Mouse (Mus musculus): ENCODE results near the gene Abhd17a.

Gene Abhd17a

DNA sequence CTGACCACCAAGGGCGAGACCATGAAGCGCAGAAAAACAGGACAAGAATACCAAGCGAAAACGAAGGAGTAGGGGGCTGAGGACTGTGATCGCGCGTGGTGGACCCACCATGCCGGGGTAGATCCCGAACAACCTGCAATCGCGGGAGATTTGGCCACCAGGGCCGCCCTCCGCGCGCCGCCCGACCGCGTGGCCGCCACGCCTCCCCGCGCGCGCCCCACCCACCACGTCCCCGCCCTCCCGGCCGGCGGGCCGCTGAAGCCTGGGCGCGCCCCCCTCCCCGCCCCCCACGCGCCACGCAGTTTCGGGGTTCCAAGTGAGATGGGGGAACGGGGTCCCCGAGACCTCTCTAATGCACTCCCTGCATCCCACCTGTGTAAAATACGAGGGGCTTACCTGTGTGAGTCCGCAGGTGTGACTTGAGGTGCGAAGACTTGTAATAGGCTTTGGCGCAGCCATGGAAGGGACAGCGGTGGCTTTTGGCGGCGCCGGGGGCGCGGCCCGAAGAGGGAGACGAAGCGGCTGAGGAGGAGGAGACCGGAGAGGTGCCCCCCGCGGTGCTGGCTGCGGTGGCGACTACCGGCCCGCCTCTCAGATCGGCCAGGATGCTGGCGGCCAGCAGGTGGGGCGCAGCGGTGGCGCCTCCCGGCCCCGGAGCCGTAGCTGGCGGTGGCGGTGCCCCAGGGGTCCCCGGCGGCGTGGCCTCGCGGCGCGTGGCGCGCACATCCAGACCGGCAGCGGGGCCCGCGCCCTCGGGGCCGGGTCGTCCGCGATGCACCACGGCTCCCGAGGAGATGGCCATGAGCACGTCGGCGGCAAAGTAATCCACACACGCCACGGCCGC lies 13.6 kb downstream of the Abhd17a start:
- DNase-seq, result peak; percentile 52

GRCm38 (mm10) chr10:80575925-80576324 lies 14.2 kb downstream of the Abhd17a start:
- no peak for DNase-seq

DNA sequence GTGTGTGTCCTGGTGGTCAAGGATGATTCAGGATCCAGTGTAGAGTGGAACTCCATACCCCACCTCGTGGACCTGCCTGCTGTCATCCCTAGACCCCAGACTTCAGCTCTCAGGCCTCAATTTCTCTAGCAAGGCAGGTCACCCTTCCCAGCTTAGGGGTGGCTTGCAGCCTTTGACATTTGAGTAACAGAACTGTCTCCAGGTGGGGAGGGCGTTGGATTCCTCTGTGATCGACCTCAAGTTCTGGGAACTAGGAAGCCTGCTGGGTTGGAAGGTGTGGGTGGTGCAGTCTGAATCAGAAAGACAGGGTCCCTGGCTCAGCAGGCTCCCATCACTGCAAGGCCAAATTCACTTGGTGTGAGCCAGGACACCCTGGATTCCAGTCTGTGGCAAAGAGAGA lies 15.2 kb downstream of the Abhd17a start:
- no peak for DNase-seq

- DNase-seq, result no peak
These were observed 16.2 kb downstream of the Abhd17a start for GRCm38 (mm10) chr10:80573944-80574343.

DNA sequence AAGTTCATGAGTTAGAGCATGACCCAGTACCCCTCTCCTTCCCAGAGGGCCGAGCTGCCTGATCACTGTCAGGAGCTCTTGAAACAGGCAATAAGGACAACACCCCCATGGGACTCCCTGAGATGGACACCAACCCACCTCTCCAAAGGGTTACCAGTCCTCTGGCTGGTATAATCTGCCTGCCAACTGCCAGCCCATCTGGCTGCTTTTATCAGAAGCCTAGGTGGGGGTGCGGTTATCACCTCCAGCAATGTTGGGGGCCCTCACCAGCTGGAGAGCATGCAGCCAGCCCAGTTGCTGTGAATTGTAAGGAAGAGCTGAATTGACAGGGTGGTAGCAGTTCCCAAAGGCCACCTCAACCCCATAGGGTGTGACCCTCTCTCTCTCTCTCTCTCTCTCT lies 17.7 kb downstream of the Abhd17a start:
- DNase-seq, result no peak

DNA sequence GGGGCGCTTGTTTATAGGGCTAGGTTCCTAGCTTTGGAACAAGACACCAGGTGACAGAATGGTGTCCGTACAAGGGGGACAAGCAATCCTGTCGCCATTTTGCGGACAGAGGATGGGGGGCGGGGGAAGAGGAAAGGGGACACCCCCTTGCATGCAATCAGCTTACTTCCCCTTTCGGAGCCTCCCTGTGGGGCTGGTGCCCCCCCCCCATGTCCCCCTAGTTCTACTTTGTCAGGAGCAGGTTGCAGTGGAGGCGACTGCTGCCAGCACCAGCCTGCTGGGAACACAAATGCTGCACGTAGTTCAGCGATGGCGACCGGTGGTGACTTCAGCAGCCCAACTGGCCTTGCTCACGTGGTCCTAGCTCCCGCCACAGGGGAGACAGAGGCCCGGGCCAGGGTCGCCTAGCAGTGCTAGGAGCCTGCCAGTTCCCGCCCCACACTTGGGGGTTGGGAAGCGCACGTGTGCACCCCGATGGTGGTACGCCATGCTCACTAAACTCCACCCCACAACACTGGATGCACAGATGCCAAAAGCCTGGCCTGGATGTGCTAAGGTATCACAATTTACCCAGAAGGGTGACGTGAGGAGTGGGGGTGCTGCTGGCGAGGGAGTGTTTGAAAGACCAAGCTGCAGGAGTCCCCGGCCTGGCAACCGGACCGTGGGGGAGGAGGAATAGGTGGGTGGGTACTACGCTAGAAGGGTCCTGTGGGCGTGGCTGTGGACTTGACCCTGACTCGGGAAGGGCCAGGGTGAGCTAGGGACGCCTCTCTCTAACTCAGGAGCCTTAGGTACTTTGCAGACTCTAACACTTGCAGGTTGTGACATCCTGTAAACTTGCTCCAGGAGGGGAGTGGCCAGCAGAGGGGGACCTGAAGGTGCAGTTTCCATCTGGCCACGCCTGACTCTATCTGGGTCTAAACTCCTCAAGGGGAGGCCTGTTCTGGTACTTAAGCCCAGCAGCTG lies 19.0 kb downstream of the Abhd17a start:
- DNase-seq, result no peak

- DNase-seq, result no peak
These were observed 19.7 kb downstream of the Abhd17a start for GRCm38 (mm10) chr10:80570419-80570818.

- DNase-seq, result peak; percentile 47
These were observed 20.5 kb downstream of the Abhd17a start for GRCm38 (mm10) chr10:80569664-80570066.

DNA sequence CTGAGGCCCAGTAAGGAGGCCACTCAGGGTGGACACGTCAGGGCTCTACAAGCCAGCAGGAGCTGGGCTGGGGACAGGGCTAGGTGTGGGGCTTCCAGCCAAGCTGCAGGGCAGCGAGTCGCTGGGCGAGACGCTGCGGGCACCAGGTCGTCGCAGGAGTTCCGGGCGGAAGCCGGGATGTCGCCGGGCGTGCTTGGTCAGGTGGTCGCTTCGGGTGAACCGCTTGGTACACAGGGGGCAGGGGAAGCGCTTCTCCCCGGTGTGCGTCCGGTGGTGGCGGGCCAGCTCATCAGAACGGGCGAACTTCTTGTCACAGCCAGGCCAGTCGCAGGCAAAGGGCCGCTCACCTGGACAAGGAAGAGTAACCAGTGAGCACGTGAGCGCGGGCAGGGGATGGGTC lies 21.3 kb downstream of the Abhd17a start:
- DNase-seq, result no peak

DNA sequence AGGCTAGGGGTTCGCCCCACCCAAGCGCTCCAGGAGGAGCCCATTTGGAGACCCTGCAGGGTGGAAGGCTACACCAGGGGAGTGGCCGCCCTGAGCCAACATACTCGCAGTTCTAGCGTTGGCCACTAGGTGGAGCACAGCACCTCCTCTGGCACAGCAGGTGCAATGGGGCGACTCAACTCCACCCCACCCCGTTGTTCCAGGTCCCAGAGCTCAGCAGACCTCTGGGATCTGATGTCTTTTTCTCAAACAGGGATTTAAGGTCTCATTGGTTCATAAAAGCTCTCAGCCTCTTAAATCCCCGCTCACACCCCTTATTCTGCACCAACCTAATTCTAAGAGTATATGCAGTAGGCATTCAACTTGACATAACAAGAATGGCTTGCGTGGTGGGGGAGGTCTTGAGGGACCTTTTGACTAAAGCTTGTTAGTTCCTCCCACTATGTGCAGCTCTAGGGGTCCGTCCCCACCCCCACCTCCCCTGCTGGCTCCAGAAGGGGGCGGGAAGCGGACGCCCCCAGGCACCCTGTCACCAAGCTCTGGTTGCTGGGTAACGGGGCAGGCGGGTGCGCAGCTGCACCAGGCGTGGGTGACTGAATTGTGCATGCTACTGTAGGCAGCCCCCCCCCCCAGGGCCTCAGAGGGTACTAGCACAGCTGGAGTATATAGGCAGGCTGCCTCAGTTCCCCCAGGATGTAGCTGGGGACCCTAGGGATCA lies 23.6 kb downstream of the Abhd17a start:
- peak; percentile 94 for DNase-seq

DNA sequence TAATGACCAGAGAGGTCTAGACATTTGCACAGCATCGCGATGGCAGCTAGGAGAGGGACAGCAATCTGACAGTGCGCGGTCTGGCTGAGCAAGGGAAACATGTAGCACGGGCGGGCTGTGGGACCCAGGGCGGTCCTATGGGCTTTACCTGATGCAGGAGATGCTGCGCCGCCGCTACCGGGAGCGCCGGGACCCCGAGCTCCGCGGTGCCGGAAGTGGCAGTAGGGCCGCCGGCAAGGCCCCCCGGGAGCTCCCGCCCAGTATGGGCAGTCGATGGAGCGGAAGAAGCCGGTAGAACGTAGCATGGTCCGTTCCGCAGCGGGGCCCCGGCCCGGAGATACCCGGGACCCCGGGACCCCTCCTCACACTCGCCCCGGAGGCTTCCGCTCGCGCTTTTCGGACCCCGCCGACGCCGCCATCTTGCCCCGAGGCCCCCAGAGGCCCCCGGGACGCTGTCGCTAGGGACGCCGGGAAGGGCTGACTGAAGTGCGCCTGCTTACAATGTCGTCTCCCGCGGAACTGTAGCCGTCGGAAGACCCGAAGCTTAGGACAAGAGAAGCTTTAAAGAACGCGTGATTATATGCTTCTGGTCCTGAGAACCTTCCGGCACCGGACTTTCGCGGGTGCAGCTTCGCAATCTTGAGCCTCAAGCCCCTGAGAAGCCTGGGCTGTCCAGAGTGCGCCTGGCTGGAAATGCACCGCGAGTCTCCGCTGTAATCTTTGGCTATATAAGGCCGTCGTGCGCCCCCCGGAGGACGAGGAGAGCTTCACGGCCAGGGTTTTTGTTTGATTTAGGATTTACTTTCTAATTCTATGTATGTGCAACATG lies 28.8 kb downstream of the Abhd17a start, which contains the start of gene Rexo1:
Gene Rexo1 (minus strand): TSS at position 445 of the 829 bp plus-strand sequence.
- peak; percentile 95 for DNase-seq

DNA sequence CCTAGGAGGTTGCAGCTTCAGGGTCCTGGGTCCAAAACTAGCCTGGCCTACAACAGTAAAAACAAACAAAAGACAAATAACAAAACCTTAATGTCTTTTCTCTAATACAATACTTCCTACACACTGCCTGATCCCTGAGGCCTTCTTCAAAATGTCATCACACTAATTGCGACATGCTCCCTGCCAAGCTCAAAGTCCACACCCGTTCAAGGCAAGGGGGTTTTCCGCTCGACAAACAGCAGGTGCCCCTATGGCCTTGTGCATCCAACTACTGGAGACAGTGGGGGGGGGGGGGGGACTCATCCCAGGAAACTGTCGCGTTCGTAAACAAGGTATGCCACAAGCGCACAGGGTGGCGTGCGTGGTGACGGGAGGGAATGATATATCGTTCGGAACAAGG lies 29.5 kb downstream of the Abhd17a start:
- no peak for DNase-seq

DNA sequence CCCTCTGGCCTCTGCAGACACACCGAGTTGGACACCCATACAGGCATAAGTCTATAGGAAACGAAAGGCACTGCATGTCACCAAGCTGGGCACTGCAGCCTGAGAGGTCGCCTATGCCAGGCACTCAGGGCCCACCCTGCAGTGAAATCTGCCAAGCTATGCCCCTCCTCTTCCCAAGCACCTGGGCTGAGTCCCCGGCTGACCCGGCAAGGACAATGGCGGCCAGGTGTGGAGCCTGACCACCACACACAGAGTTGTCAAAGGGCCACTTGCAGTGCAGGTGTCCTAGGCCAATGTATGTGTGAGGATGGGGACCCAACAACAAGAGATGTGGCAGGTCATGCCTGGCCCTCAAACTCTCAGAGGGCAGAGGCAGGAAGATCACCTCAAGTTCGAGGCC lies 30.7 kb downstream of the Abhd17a start:
- no peak for DNase-seq

GRCm38 (mm10) chr10:80557346-80557965 lies 32.7 kb downstream of the Abhd17a start:
- peak; percentile 67 for DNase-seq

DNA sequence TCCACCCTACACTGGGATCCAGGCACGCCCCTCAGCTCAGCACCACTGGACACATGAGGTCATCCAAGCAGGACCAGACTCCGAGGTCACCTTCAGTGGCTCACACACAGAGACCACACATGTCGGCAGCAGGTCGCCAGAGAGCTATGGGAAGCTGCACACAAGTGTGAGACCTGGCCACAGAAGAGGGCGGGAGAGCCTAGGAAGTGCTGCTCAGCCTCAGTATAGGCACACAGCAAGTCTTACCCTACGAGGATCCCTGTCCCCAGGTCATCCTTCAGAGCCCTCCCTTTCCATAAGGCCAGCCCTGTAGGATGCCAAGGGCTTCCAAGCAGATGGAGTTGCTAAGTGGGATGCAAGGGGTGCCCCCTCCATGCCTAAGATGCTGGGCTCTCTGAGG lies 36.1 kb downstream of the Abhd17a start:
- DNase-seq, result no peak

DNA sequence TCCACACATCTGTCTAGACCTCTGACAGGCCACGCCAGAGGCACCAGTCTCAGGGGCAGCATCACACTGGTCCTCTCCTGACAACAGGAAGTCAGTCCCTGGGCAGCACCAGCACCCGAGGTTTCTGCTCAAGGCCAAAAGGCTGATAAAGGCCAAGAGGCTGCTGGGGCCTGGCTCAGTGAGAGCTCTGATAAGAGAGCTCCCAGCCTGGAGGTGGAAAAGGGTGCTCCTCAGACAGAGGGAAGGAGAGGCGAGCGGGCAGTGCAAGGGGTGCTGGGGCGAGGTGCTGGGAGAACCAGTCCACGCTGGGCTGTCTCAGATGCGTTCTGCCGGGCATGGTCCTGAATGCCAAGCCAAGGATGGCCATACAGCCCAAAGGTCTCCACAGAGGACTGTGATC lies 36.6 kb downstream of the Abhd17a start:
- DNase-seq, result no peak

GRCm38 (mm10) chr10:80552364-80552763 lies 37.8 kb downstream of the Abhd17a start:
- DNase-seq, result no peak

GRCm38 (mm10) chr10:80549279-80549678 lies 40.9 kb downstream of the Abhd17a start:
- no peak for DNase-seq

DNA sequence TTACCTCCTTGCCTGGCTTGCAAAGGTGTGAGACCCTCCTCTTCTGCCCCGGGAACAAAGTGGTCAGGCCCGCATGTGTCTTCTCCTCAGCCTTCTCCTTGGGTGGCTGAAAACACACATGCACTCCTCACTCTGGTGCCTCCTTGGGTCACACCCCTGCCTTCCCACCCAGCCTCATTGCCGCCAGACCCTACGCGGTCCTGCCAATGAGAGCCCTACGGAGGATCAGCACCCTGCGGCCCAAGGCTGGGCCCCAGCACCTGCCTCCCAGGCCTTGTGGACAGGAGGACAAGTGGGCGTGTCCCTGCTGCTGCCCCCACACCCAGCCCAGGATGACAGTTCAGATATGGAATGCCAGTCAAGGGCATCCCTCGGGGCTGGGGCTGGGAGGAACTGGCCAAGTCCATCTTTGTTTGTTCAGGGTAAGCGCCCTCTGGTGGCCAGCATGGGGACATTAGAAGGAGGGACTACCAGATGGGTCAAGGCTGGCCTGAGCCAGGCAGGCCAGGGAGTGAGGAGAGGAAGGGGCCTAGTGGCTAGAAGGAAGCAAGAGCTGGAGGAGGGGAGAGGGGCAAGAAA lies 41.6 kb downstream of the Abhd17a start:
- no peak for DNase-seq

DNA sequence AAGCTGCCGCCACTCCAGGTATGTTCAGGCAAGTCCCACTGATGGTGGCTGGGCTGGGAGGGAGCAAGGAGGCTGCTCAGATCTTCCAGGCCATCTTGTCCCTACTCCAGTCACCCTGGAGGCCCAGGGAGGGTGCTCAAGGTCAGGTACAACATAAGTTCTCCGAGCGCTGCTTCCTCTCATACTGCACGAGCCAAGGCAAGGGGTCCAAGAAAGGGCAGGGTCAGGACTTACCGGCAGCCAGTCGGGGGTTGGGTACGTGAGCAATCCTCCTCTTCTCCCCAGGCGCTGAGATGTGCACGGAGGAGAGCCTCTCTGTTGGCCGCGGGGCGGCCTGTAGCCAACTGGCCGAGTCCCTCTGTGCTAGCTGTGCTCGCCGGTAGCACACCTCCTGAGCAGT lies 42.6 kb downstream of the Abhd17a start:
- no peak for DNase-seq

DNA sequence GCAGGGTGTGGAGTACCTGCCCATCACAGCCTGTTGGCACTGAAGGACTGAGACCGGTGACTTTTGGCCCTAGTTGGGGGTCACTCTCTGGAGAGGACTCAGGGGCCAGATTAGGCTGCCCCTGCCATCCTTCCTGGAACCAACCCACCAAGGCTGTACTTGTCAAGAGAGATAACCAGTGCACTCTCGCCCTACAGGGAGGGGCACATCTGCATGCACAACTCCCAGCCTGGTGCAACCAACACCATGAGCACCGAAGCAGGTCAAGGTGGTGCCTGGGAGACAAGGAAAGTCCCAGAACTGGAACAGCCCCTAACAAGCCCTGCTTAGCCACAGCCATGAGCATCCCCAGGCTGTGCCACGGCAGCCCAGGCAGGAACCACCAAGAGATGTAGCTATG lies 43.2 kb downstream of the Abhd17a start:
- DNase-seq, result no peak

All from thymus, postnatal 25 days (tissue).